Mouse (Mus musculus) adrenal gland, adult (tissue): ENCODE measurements around the gene Tmem150b.

Source experiments
- DNase-seq, 2 experiments: peaks; one replicate each; pipeline ENCODE4 v3.0.0; 2022 to 2023; ENCODE audit warnings: low spot score in 1 of 2; ENCODE audit not compliant: inconsistent age in 2 of 2

The Tmem150b gene

DNA sequence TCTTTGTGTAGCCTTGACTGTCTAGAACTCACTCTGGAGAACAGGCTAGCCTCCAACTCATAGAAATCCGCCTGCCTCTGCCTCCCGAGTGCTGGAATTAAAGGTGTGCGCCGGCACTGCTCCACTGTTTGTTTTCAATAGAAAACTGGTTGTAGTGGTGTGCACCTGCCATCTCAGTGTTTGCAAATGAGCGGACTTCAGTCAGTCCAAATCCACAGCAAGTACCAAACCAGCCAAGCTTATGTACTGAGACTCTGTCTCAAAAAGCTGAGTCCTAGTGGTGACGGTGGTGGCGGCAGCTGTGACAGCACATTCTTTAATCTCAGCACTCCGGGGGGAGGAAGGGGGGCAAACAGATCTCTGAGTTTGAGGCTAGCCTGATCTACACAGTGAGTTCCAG is 56.5 kb downstream of the Tmem150b start:
- no peak for DNase-seq

DNA sequence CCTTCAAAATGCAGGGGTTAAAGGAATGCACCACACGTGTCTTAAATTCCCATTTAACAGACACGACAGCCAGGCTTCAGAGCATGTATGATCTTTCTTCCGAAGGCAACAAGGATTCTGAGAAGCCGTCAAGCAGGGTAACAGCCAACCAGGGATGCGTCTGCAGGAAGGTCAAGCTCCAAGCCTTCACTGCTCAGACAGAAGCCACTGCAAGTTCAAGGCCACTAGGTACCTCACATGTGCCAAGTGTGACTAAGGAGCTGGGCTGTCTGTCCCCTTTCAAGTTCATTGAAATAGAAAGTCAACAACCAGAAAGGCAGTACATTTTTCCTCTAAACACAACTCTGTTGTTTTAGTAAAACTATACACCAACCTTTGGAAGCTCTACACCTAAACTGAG is 58.2 kb downstream of the Tmem150b start:
- DNase-seq, result peak; percentile 69 to 87

DNA sequence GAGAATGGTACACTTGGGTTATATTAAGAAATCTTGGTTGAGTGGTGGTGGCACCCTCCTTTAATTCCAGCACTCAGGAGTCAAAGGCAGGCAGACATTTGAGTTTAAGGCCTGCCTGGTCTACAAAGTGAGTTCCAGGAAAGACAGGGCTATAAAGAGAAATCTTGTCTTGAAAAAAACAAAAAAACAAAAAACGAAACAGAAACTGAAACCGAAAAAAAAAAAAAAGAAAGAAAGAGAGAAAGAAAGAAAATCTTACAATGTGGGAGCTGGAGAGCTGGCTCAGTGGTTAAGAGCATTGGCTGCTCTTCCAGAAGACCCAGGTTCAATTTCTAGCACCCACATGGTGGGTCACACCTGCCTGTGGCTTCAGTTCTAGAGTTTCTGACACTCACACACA is 61.3 kb downstream of the Tmem150b start:
- DNase-seq, result no peak

DNA sequence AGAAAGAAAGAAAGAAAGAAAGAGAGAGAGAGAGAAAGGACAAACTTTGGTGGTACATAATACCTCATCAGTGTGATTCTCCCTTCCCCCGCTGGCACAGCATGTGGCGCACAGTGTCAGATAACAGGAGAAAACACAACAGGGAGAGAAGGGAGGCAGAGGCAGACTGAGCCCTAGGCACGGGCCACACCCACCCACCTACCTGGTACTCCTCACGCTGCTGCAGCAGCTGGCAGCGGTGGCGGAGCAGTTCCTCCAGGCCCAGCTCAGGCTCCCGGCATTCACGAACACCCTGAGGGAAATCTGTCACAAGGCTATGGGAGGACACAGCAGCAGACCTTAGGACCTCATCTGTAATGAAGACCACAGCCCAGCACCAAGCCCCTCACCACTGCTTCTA is 61.9 kb downstream of the Tmem150b start:
- no peak for DNase-seq

DNA sequence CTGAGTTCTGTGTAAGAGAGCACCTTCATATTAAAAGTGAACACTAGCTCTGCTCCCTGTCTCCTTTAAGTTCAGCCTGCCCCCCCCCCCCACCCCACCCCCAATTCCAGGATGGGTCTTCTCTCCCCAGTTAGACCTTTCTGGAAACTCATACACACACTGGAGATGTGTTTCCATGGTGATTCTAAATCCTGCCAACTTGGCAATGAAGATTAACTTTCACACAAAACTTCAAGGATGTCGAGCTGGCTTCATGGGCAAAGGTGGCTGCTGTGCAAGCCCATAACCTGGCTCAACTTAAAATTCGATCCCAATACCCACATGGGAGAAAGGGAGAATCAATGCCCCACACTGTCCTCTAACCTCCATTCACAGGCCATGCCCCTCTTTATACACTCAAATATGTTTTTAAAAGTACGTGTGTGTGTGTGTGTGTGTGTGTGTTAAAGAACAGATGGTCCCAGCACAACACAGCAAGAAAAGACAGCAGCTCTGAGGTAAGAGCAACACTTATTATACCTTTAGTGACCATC is 65.1 kb downstream of the Tmem150b start:
- peak in 1 of 2 experiments; percentile 60 for DNase-seq

DNA sequence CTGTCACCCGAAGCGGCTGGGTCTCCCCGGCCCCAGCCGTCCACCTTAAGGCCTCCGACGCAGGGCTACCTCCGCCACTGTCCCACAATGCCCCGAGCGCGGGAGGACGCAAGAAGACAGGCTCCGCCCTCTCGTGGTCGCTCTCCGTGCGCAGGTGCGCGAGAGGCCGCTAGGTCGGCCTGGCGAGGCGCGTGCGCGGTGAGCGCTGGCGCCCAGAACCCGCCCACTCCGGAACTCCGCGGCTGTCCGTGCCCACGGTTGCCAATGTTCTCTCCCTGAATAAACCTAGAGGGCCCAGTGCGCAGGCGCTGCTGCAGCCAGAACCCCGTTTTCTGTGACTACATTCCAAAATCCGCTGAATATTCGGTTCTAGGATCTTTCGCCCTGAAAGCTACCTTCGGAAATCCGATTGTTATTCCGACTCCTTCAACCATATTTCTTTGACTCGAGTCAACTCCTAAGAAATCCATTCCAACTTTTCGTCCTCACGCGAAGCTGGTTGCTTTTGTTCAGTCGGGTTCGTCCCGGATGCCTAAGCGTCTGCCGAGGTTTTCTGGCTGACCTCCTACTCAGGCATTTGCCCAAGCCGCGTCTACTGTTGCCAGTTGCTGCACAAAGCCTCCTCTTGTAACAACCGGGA is 66.0 kb downstream of the Tmem150b start, which contains the start of gene Ppp6r1:
TSS of gene Ppp6r1 (minus strand) at position 108 of the 640 bp plus-strand sequence.
- DNase-seq, result peak; percentile 98 to 99

DNA sequence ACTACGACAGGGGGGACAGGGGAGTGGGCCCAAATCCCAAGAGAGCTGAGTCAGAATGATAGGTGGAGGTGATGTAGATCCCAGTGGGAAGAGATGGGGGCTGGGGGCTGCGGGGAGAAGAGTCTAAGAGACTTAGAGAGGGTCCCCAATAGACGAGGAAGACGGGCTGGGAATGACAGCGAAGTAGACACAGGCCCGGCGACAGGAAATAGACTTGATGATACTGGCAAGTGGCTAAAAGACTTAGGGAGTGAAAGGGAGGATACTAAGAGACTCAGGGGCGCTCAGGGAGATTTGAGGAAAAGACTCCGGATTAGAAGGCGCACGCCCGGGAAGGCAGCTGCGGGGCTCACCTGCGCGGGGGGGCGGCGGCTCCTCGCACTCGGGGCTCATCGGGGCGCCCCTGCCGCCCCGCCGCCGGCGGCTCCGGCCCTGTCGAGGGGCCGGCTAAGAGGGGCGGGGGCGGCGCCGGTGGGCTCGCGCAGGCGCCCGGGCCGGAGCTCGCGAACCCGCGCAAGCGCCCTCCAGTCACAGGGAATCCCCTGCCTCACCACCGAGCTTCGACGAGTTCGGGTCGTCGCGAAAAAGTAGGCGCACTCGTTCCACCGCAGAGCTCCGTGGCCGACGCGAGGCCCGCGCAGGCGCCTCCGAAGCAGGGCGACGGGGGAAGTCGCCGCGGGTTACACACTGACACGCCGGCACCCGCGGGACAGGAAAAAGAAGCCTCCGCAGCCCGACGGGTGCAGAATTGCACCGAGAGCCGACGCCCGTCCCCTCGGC is 66.7 kb downstream of the Tmem150b start:
- peak in 1 of 2 experiments; percentile 80 for DNase-seq

DNA sequence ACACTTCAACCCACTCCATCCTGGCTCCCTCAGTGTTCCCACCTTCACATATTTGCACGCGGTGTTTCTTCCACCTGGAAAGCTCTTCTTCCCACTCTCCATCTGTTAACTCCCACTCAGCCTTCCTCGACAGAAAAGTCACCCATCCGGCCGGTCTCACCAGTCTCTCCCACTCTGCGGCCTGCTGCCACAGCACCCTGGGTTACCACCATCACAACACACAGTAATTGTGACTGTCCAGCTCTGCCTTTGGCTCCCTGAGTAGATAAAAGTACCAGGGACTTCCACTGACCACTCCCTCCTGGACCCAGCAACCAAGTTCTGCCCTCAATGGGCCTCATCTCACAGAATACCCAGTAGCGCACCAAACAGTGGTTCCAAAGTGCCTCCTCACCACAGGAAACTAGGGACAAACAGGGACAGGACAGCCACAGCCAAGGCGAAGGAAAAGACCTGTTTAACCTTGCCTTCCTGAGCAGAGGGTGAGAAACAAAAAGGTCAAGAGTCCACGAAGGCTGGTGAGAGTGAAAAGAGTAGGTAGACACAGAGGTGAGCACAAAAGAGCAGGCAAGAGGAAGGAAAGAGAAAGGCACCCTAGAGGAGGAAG is 67.4 kb downstream of the Tmem150b start:
- DNase-seq, result peak in 1 of 2 experiments; percentile 75
